Mouse (Mus musculus): Measurements from ENCODE around the gene Naaladl1.
"Not testable (repeated sequence)": the region's sequence is repeated elsewhere in the genome, so short reads cannot be mapped to it uniquely, and the experiment has no call there.

Gene Naaladl1

GRCm38 (mm10) chr19:6084478-6085248, 20.9 kb upstream of the Naaladl1 start, which contains the start of the genes Zfpl1 and Cdca5:
Zfpl1 (minus strand) TSS chr19:6084956.
Cdca5 (plus strand) TSS chr19:6084983.
- peak; percentile 92 to 94 for DNase-seq

GRCm38 (mm10) chr19:6085417-6085879, 20.1 kb upstream of the Naaladl1 start:
- DNase-seq: peak; percentile 48 to 56

- no peak for DNase-seq
Measured at GRCm38 (mm10) chr19:6088841-6089240, 16.7 kb upstream of the Naaladl1 start.

GRCm38 (mm10) chr19:6094119-6094518, 11.5 kb upstream of the Naaladl1 start, which contains the start of gene AC131692.1:
AC131692.1 (plus strand) TSS chr19:6094419.
- DNase-seq: no peak

GRCm38 (mm10) chr19:6097847-6098246, 7.7 kb upstream of the Naaladl1 start:
- DNase-seq: no peak

DNA sequence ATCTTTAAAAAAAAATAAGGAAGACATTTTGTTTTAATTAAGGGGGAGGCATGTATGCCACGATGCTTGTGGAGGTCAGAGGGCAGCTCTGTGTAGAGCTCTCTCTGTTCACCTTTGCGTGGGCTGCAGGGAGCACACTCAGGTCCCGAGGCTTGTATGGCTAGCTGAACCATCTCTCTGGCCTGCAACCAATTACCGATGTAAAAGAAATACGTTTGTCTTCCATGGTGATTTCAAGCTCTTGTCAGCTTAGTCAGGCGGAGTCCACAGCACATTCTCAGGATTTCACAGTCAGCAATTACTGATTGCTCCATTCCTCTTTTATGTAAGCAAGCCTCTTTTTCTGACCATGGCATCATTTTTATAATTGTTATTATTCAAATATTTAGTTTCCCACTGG, 4.4 kb upstream of the Naaladl1 start:
- DNase-seq: no peak

- no peak for DNase-seq
Measured at GRCm38 (mm10) chr19:6102169-6102853, 3.3 kb upstream of the Naaladl1 start.

GRCm38 (mm10) chr19:6104476-6104875, 1.1 kb upstream of the Naaladl1 start:
- DNase-seq: no peak

DNA sequence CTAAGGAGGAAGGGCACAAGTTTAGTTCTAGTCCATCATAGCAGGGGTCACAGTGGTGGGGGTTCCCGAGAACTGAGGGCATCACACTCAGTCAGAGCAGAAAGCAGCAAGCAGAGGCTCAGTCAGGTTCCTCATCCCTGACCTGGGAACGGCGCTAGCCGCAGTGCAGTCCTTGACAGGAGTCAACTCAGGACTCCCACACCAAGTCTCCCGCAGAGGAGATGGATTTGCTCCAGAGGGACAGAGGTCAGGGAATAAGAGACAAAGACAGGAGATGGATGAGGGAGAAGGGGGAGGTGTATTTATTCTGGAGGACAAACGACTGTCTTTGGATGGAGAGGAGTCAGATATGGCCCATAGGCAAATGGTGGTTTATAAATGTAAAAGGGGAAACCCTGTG, 7.5 kb downstream of the Naaladl1 start:
- no peak for DNase-seq

- DNase-seq: no peak
Measured at GRCm38 (mm10) chr19:6116113-6116850, 10.7 kb downstream of the Naaladl1 start.

DNA sequence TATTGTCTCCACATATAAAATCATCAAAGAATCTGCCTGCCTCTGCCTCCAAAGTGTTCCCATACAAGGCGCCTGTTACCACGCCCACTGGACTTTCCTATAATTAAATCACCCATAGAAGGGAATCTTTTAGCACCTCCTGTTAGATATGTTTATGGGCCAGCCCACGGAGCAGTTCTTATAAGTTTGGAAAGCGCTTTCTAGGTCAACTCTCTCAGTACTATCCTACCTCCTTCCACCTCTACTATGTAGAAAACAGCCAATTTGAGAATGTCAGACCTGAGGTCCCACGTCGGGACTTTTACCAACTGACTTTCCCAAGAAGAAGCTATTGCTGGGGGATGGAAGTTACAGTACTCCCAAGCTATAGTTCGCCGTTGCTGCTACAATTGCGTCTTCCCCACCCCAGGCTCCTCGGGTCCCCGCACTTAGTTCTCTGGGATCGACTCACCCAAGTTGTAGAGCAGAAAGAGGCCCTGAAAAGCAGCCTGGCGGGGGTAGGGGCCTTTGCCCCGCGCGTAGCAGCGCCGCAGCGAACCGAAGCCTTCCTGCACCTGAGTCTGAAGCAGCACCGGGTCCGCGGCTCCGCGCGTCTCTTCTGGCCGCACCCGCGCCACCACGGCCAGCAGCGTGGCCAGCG, 11.9 kb downstream of the Naaladl1 start:
- DNase-seq: no peak

GRCm38 (mm10) chr19:6117986-6118676, 12.5 kb downstream of the Naaladl1 start, which contains the start of gene Sac3d1:
Sac3d1 (minus strand) TSS chr19:6118650.
- DNase-seq: peak; percentile 79 to 84

- peak in 1 of 2 experiments; percentile 10 for DNase-seq
Measured at GRCm38 (mm10) chr19:6118677-6119185, 13.1 kb downstream of the Naaladl1 start.

GRCm38 (mm10) chr19:6121761-6122160, 16.2 kb downstream of the Naaladl1 start:
- no peak for DNase-seq

DNA sequence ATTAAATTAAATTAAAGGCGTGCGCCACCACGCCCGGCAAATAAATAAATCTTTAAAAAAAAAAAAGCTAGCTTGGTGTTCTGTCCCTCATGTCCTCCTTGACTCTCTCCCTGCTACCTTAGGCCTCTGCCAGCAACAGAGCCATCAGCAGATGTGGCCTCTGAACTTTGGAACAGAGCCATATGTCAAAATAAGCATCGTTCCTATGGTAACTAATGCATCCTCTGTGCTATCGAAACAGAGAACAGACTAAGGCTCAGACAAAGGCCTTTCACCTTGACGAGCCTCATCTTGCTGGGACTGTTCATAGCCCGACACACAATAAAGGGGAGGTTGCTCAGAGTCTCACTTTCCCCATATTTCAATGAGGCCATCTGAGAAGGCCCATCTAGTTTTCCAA, 17.7 kb downstream of the Naaladl1 start:
- DNase-seq: no peak

DNA sequence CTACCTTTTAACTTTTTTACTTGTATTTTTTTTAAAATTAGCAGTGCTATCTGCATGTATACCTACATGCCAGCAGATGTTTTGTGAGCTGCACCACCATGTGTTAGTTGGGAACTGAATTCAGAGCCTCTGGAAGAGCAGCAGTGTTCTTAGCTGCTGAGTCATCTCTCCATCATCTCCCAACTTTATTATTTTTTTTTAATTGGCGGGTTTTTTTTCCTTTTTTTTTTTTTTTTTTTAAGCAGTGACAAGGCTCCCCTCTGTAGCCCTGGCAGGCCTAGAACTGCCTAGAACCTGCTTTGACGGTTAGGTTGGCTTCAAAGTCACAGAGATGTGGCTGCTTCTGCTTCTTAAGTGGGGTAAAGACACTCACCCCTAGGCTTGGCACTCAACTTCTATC, 19.3 kb downstream of the Naaladl1 start:
- DNase-seq: no peak

DNA sequence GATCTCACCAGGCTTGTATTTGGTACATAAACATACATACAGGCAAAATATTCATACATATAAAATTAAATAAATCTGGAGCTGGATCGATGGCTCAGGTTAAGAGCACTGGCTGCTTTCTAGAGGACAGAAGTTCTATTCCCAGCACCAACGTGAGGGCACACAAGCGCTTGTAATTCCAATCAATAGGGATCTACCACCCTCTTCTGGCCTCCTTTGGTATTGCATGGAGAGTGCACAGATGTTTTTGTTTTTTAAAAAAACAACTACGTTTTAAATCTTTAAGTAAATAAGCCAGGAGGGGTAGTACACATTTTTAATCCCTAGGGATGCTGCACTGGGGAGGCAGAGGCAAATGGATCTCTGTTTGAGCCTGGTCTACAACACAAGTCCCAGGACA, 20.7 kb downstream of the Naaladl1 start:
- DNase-seq: peak in 1 of 2 experiments; percentile 55

GRCm38 (mm10) chr19:6126789-6127580, 21.4 kb downstream of the Naaladl1 start:
- DNase-seq: no peak

DNA sequence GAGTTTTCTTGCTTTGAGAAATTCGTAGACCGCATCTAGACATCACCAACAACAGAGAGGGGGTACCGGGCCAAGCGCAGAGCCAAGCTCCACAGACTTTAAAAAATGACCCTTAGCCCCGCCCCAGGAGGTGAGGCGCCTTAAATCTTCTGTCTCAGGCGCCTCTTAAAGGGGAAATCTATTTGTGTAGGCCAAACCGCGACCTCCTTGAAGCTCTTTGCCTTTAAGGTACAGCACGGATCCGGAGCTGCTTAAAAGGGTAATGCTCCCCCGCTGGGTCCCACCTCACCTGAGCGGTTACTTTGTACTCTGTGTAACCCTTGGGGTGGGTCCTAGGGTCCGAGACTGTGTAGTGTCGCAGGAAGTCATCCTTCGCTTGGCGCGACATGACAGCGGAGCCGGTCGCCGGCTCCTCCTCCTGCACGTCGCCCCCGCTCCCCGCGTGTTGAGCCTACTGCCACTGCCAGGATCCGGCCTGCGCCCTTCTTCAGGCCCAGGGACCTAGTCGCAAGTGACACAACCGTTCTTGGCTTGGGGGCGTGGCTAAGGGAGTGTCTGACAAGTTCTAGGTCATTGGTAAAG, 22.3 kb downstream of the Naaladl1 start, which contains the start of gene Snx15:
Gene Snx15 (minus strand): TSS at position 545 of the 582 bp plus-strand sequence.
- peak; percentile 91 to 93 for DNase-seq

- DNase-seq: not testable (repeated sequence)
Measured at GRCm38 (mm10) chr19:6130414-6131128, 25.0 kb downstream of the Naaladl1 start.
